Mouse (Mus musculus): ENCODE data around the gene Supt6.

- TF ChIP-seq CTCF (IDR thresholded peaks at IDR 0.05; ENCODE audit: control insufficient read depth, insufficient read depth, insufficient read length) (no peak), MYOD1 (IDR thresholded peaks at IDR 0.05; ENCODE audit: control insufficient read depth, insufficient read length, low read depth) (no peak)
These were observed 33.8 kb upstream of the Supt6 start for GRCm38 (mm10) chr11:78279586-78279985.
